Mouse (Mus musculus) forebrain, embryonic 14.5 days (tissue): ENCODE results near the gene Wfdc6a. TPM values are rescaled to one million over a fixed set of nuclear protein-coding genes. Genes with fewer than 3 reads are reported as not detected.
"Not testable (repeated sequence)": the region's sequence is repeated elsewhere in the genome, so short reads cannot be mapped to it uniquely, and the experiment has no call there.

Source experiments
- ATAC-seq: fragments of 200-750 bp; cut with Nextera tagmentation; 2 replicates; pipeline ENCODE4 v1.8.0; 2017; ENCODE audit warnings: mild to moderate bottlenecking, moderate library complexity
- DNase-seq: peaks from one replicate; pipeline ENCODE4 v3.0.0-alpha.2; 2015; ENCODE audit warnings: low spot score
- H3K27ac ChIP-seq: fragments of 300-500 bp; sonication (generic); 2 replicates; pipeline ENCODE4 v1.5.1; 2014; ENCODE audit warnings: low read depth, mild to moderate bottlenecking, control low read depth, low read length, moderate library complexity
- H3K27me3 ChIP-seq: fragments of 300-500 bp; sonication (generic); replicated peaks from 2 replicates; pipeline ENCODE4 v1.6.1; 2014; ENCODE audit warnings: low read length, control low read depth, mixed read lengths; ENCODE audit not compliant: control insufficient read depth, insufficient read depth
- H3K36me3 ChIP-seq: fragments of 300-500 bp; sonication (generic); 2 replicates; pipeline ENCODE4 v1.6.1; 2014; ENCODE audit warnings: low read length, control low read depth; ENCODE audit not compliant: control insufficient read depth, insufficient read depth
- H3K4me1 ChIP-seq: fragments of 300-500 bp; sonication (generic); 2 replicates; pipeline ENCODE4 v1.6.1; 2014; ENCODE audit warnings: antibody characterized with exemption, low read length, control low read depth; ENCODE audit not compliant: control insufficient read depth, insufficient read depth
- H3K4me2 ChIP-seq: fragments of 300-500 bp; sonication (generic); 2 replicates; pipeline ENCODE4 v1.6.1; 2014; ENCODE audit warnings: mild to moderate bottlenecking, control low read depth, low read length
- H3K4me3 ChIP-seq: fragments of 300-500 bp; sonication (generic); 2 replicates; pipeline ENCODE4 v1.5.1; 2014; ENCODE audit warnings: low read depth, low read length, control low read depth
- H3K9ac ChIP-seq: fragments of 300-500 bp; sonication (generic); 2 replicates; pipeline ENCODE4 v1.6.1; 2014; ENCODE audit warnings: mild to moderate bottlenecking, low read length, control low read depth, moderate library complexity
- H3K9me3 ChIP-seq: fragments of 300-500 bp; sonication (generic); replicated peaks from 2 replicates; pipeline ENCODE4 v1.6.1; 2016; ENCODE audit warnings: low read length, control low read depth, mixed read lengths; ENCODE audit not compliant: control insufficient read depth
- WGBS: fragments of 180-500 bp; shearing (Covaris S2); extraction: QIAGEN DNeasy Blood & Tissue Kit; methylation state at CpG from one replicate; pipeline ENCODE4 v1.1.7; 2014; 5-methylcytosine and 5-hydroxymethylcytosine counted together
- polyA plus RNA-seq: library from polyadenylated mRNA; unstranded; fragments of >200 nt; fragmentation: Nextera tagmentation; extraction: Ambion mirVana; gene quantifications from 2 replicates; pipeline ENCODE4 v1.2.1, GENCODE M21; 2014

The Wfdc6a gene
- polyA plus RNA-seq, result not detected in 2 replicates

- not testable (repeated sequence) for H3K36me3 ChIP-seq, H3K27me3 ChIP-seq, H3K4me2 ChIP-seq, ATAC-seq, H3K4me3 ChIP-seq, H3K9ac ChIP-seq, H3K4me1 ChIP-seq, DNase-seq, H3K27ac ChIP-seq, H3K9me3 ChIP-seq
- WGBS, result 53% methylated on average over 13 of the region's 13 CpGs
Observed at GRCm38 (mm10) chr2:164585025-164585725, at the start of gene Wfdc6a. Wfdc6a (minus strand) TSS chr2:164585447.

- no peak overlapping the region for H3K4me3 ChIP-seq
- H3K4me1 ChIP-seq, result no peaks in the 10 kb centered on the region
- no peak overlapping the region for H3K9ac ChIP-seq
- DNase-seq, result no peak
- no peaks in the 10 kb centered on the region for H3K9me3 ChIP-seq
- no peaks in the 10 kb centered on the region for H3K36me3 ChIP-seq
- no peak for ATAC-seq
- no peak overlapping the region for H3K4me2 ChIP-seq
- WGBS, result 85% methylated on average over 4 of the region's 4 CpGs
- no peak overlapping the region for H3K27ac ChIP-seq
- H3K27me3 ChIP-seq, result no peaks in the 10 kb centered on the region
Observed at GRCm38 (mm10) chr2:164621775-164622174, 36.5 kb upstream of the Wfdc6a start.

- H3K9ac ChIP-seq, result no peak overlapping the region
- 89% methylated on average over 5 of the region's 5 CpGs for WGBS
- no peak for ATAC-seq
Observed at GRCm38 (mm10) chr2:164619050-164619449, 33.8 kb upstream of the Wfdc6a start.

GRCm38 (mm10) chr2:164615386-164615785 lies 30.1 kb upstream of the Wfdc6a start:
- H3K4me3 ChIP-seq, result no peak overlapping the region
- H3K9ac ChIP-seq, result no peak overlapping the region
- H3K27me3 ChIP-seq, result no peaks in the 10 kb centered on the region
- H3K4me2 ChIP-seq, result no peak overlapping the region
- no peak for ATAC-seq
- no peak for DNase-seq
- WGBS, result 88% methylated on average over 3 of the region's 3 CpGs
- H3K36me3 ChIP-seq, result no peaks in the 10 kb centered on the region
- no peaks in the 10 kb centered on the region for H3K9me3 ChIP-seq
- H3K27ac ChIP-seq, result no peak overlapping the region
- no peaks in the 10 kb centered on the region for H3K4me1 ChIP-seq

More at GRCm38 (mm10) chr2:164619050-164619449, 33.8 kb upstream of the Wfdc6a start:
- Histone ChIP-seq H3K4me3 (no peak overlapping the region), H3K9me3 (no peaks in the 10 kb centered on the region), H3K36me3 (no peaks in the 10 kb centered on the region), H3K27ac (no peak overlapping the region), H3K4me2 (no peak overlapping the region), H3K4me1 (no peaks in the 10 kb centered on the region), H3K27me3 (no peaks in the 10 kb centered on the region)
- DNase-seq, result no peak

GRCm38 (mm10) chr2:164613471-164613870 lies 28.2 kb upstream of the Wfdc6a start, which contains the start of the genes Wfdc6b and Wfdc8:
Wfdc6b (plus strand) TSS chr2:164613522.
Wfdc8 (minus strand) TSS chr2:164613626.
- H3K4me3 ChIP-seq, H3K4me1 ChIP-seq, H3K27ac ChIP-seq, H3K4me2 ChIP-seq, H3K9ac ChIP-seq, DNase-seq, H3K27me3 ChIP-seq, H3K9me3 ChIP-seq, H3K36me3 ChIP-seq, ATAC-seq: not testable (repeated sequence)
- WGBS, result 49% methylated on average over 8 of the region's 8 CpGs

GRCm38 (mm10) chr2:164608781-164609180 lies 23.5 kb upstream of the Wfdc6a start:
- ATAC-seq (no peak), DNase-seq (no peak)
- no peak overlapping the region for H3K27ac ChIP-seq
- H3K9ac ChIP-seq, result no peak overlapping the region
- no peaks in the 10 kb centered on the region for H3K36me3 ChIP-seq
- H3K4me1 ChIP-seq, result no peaks in the 10 kb centered on the region
- WGBS, result 78% methylated on average over 6 of the region's 6 CpGs
- H3K27me3 ChIP-seq, result no peaks in the 10 kb centered on the region
- no peaks in the 10 kb centered on the region for H3K9me3 ChIP-seq
- H3K4me2 ChIP-seq, result no peak overlapping the region
- no peak overlapping the region for H3K4me3 ChIP-seq

GRCm38 (mm10) chr2:164604411-164604810 lies 19.2 kb upstream of the Wfdc6a start:
- H3K9ac ChIP-seq, result no peak overlapping the region
- H3K9me3 ChIP-seq, result no peaks in the 10 kb centered on the region
- ATAC-seq, result no peak
- H3K36me3 ChIP-seq, result no peaks in the 10 kb centered on the region
- H3K27me3 ChIP-seq, result no peaks in the 10 kb centered on the region
- no peak for DNase-seq
- no peaks in the 10 kb centered on the region for H3K4me1 ChIP-seq
- WGBS, result 87% methylated on average over 8 of the region's 8 CpGs
- H3K4me2 ChIP-seq, result no peak overlapping the region
- no peak overlapping the region for H3K27ac ChIP-seq
- no peak overlapping the region for H3K4me3 ChIP-seq

GRCm38 (mm10) chr2:164603482-164603881 lies 18.2 kb upstream of the Wfdc6a start:
- ATAC-seq (no peak), DNase-seq (no peak)
- 89% methylated on average over 3 of the region's 3 CpGs for WGBS
- H3K27ac ChIP-seq, result no peak overlapping the region
- no peaks in the 10 kb centered on the region for H3K4me1 ChIP-seq
- no peak overlapping the region for H3K9ac ChIP-seq
- H3K4me2 ChIP-seq, result no peak overlapping the region
- H3K9me3 ChIP-seq, result no peaks in the 10 kb centered on the region
- no peaks in the 10 kb centered on the region for H3K27me3 ChIP-seq
- no peak overlapping the region for H3K4me3 ChIP-seq
- no peaks in the 10 kb centered on the region for H3K36me3 ChIP-seq

- H3K4me1 ChIP-seq, result no peaks in the 10 kb centered on the region
- no peak overlapping the region for H3K4me3 ChIP-seq
- H3K27ac ChIP-seq, result no peak overlapping the region
- no peak overlapping the region for H3K4me2 ChIP-seq
- no peak for ATAC-seq
- H3K9me3 ChIP-seq, result no peaks in the 10 kb centered on the region
- H3K27me3 ChIP-seq, result no peaks in the 10 kb centered on the region
- WGBS, result 67% methylated on average over 3 of the region's 3 CpGs
- no peak overlapping the region for H3K9ac ChIP-seq
- no peak for DNase-seq
- H3K36me3 ChIP-seq, result no peaks in the 10 kb centered on the region
Observed at GRCm38 (mm10) chr2:164600179-164600578, 14.9 kb upstream of the Wfdc6a start.
